Mouse (Mus musculus): ENCODE measurements around the gene Supt20.

DNA sequence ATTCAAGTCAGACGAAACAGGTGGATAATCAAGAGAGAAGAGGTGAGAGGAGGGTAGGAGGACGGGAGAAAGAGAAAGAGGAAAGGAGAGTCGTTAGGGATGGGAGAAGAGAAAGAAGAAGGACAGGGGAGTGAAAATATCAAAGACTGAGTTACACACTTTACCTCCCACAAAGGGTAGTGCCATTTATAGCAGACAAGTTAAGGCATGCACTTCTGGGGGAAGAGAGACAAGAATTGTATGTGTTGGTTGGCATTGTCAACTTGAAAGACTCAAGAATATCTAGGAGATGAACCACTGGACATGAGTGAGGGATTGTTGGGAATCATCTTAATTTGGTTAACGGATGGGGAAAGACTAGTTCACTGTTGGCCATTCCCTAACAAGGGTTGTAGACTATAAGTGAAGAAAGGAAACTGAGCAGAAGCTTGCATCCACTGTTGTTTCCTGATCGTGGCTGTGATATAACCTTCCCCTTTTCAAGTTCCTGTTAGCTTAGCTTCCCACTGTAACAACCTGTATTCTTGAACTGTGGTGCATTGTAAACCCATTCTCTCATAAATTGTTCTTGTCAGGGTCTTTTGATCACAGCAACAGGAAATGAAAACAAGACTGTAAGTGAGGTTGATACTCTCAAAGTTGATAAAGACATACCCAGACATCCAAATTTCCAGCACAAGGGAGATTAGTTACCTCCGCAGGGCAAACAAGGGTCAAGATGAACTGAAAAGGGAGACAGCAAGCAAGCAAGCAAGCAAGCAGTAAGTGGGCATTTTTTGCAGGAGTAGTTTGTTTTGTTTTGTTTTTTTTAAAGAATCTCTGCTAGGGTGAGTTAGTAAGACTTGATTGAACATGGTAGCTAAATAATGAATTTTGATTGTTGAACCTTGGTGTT is 11.1 kb upstream of the Supt20 start:
- TF ChIP-seq POLR2A (IDR thresholded peaks at IDR 0.05; ENCODE audit: borderline replicate concordance, extremely low read depth, low read depth, low read length) (no peak), CTCF (IDR thresholded peaks at IDR 0.05; ENCODE audit: insufficient read depth, low read length) (no peak)

Measured in lung, adult 2 months (tissue).